Mouse (Mus musculus): ENCODE measurements around the gene Trpm2. TPM values are rescaled to one million over a fixed set of nuclear protein-coding genes. Genes with fewer than 3 reads are reported as not detected.
A peak's percentile ranks its signal among the peaks of the same experiment; 100 is the strongest.

The Trpm2 gene
- polyA plus RNA-seq, 1 experiment from 2014 or later: 0.20 TPM

GRCm38 (mm10) chr10:77974811-77975210 lies 4.4 kb upstream of the Trpm2 start:
- ATAC-seq (replicated peaks; ENCODE audit: low FRiP score, low read depth) (no peak), DNase-seq (ENCODE audit: low spot score) (no peak)
- no peak overlapping the region for H3K4me2 ChIP-seq (ENCODE audit: low read length)
- H3K4me1 ChIP-seq (replicated peaks; ENCODE audit: insufficient read depth, low read length): 0 out of 2 replicates have a peak, but pooled peaks cover 3% of the 10 kb centered on the region
- no peak overlapping the region for H3K27ac ChIP-seq
- no peak overlapping the region for H3K9ac ChIP-seq (ENCODE audit: low read depth, low read length)
- no peaks in the 10 kb centered on the region for H3K9me3 ChIP-seq (replicated peaks; ENCODE audit: low read length)
- no peaks in the 10 kb centered on the region for H3K36me3 ChIP-seq (ENCODE audit: insufficient read depth, low read length)
- TF ChIP-seq CTCF (IDR thresholded peaks at IDR 0.05; ENCODE audit: low read depth): no peak
- H3K27me3 ChIP-seq (ENCODE audit: insufficient read depth, low read length): no peaks in the 10 kb centered on the region
- no peak overlapping the region for H3K4me3 ChIP-seq (replicated peaks; ENCODE audit: low read depth, low read length)
- 71% methylated on average over 5 of the region's 5 CpGs for WGBS

DNA sequence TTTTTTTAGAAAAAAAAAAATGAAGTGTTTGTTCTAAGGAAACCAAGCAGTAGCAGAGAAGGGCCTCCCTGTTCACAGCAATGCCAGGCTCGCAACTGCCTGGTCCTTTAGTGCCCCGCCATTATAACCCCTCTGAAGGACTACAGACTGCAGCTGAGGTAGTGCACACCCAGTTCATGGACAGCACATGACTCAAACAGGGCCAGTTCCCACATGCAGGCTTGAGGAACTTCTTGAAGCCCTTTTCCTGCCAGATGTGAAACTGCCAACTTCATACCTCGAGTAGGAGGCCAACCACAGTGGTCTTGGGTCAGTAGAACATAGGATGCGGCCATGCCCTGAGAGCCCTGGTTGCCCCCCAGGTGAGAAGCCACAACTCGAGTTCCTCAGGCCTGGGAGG lies 4.0 kb upstream of the Trpm2 start:
- DNase-seq (ENCODE audit: low spot score): no peak
- Histone ChIP-seq H3K4me2 (ENCODE audit: low read length) (no peak overlapping the region), H3K9me3 (replicated peaks; ENCODE audit: low read length) (no peaks in the 10 kb centered on the region), H3K27me3 (ENCODE audit: insufficient read depth, low read length) (0 out of 2 replicates have a peak, but pooled peaks cover 3% of the 10 kb centered on the region), H3K4me1 (replicated peaks; ENCODE audit: insufficient read depth, low read length) (0 out of 2 replicates have a peak, but pooled peaks cover 7% of the 10 kb centered on the region), H3K9ac (ENCODE audit: low read depth, low read length) (no peak overlapping the region), H3K4me3 (replicated peaks; ENCODE audit: low read depth, low read length) (no peak overlapping the region), H3K36me3 (ENCODE audit: insufficient read depth, low read length) (no peaks in the 10 kb centered on the region), H3K27ac (no peak overlapping the region)
- no peak for ATAC-seq (replicated peaks; ENCODE audit: low FRiP score, low read depth)
- WGBS: 65% methylated on average over 5 of the region's 5 CpGs
- TF ChIP-seq CTCF (IDR thresholded peaks at IDR 0.05; ENCODE audit: low read depth): no peak

DNA sequence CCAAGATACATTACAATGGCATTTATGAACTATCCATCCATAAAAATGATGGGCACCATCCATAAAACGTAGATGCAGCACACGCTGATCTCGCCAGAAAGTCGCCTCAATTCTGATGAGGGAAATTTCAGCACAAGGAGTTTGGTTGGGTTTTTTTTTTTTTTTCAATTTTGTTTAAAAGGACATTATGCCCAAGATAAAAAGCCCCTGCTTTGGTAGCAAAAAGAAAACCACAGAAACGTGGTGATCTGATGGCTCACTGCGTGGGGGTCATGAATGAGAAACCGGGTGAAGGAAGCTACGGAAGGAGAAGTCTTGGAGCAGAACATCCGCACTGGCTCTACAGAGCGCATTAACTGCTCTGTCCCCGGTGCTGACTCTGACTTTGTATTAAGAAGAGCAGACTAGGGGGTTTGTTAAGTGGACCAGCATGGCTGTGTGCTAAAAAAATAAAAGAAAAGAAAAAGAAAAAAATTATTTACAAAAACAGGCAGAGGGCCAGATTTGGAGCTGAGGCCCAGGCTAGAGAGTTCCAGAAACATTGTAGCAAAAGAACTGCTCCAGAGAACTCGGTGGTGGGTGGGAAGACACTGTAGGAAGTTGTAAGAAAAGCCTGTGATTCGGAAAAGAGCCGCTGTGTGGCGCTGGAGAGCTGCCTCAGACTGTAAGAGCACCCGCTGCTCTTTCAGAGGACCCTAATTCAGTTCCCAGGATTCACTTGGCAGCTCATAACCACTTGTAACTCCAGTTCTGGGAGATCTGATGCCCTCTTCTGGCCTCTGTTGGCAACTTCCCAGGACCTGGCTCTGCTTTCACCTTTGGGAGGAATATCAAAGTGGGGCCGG lies 1.6 kb upstream of the Trpm2 start:
- H3K4me2 ChIP-seq (ENCODE audit: low read length): no peak overlapping the region
- 0 out of 2 replicates have a peak, but pooled peaks cover 3% of the 10 kb centered on the region for H3K27me3 ChIP-seq (ENCODE audit: insufficient read depth, low read length)
- H3K9ac ChIP-seq (ENCODE audit: low read depth, low read length): no peak overlapping the region
- no peak overlapping the region for H3K27ac ChIP-seq
- H3K9me3 ChIP-seq (replicated peaks; ENCODE audit: low read length): no peaks in the 10 kb centered on the region
- no peak overlapping the region for H3K4me3 ChIP-seq (replicated peaks; ENCODE audit: low read depth, low read length)
- WGBS: 60% methylated on average over 17 of the region's 17 CpGs
- H3K36me3 ChIP-seq (ENCODE audit: insufficient read depth, low read length): no peaks in the 10 kb centered on the region
- peak; percentile 28 for DNase-seq (ENCODE audit: low spot score)
- H3K4me1 ChIP-seq (replicated peaks; ENCODE audit: insufficient read depth, low read length): 0 out of 2 replicates have a peak, but pooled peaks cover 4% of the 10 kb centered on the region
- peak; percentile 39 for TF ChIP-seq CTCF (IDR thresholded peaks at IDR 0.05; ENCODE audit: low read depth)
- ATAC-seq (replicated peaks; ENCODE audit: low FRiP score, low read depth): no peak

DNA sequence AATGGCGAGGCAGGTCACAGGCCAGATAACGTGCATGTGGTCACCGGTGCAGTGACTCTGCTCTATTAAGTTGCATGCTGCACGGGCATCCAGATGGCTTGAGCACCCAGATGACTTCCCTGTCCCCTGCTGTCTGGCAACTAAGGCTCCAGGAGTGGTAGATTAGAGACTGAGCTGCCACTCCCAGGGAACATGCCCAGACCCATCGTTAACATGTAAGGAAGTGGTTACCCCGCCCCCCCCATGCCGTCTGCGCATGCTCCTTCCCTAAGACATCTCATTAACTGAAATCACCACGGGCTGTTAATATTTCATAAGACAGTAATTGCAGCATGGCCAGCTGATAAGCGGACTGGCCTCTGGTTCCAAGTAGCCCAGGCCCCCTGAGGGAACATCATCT lies 828 bp upstream of the Trpm2 start:
- Histone ChIP-seq H3K27ac (no peak overlapping the region), H3K4me3 (replicated peaks; ENCODE audit: low read depth, low read length) (no peak overlapping the region), H3K9me3 (replicated peaks; ENCODE audit: low read length) (no peaks in the 10 kb centered on the region), H3K36me3 (ENCODE audit: insufficient read depth, low read length) (no peaks in the 10 kb centered on the region), H3K4me1 (replicated peaks; ENCODE audit: insufficient read depth, low read length) (0 out of 2 replicates have a peak, but pooled peaks cover 4% of the 10 kb centered on the region), H3K27me3 (ENCODE audit: insufficient read depth, low read length) (0 out of 2 replicates have a peak, but pooled peaks cover 3% of the 10 kb centered on the region), H3K4me2 (ENCODE audit: low read length) (no peak overlapping the region), H3K9ac (ENCODE audit: low read depth, low read length) (no peak overlapping the region)
- ATAC-seq (replicated peaks; ENCODE audit: low FRiP score, low read depth) (no peak), DNase-seq (ENCODE audit: low spot score) (no peak)
- TF ChIP-seq CTCF (IDR thresholded peaks at IDR 0.05; ENCODE audit: low read depth): no peak
- WGBS: 75% methylated on average over 10 of the region's 10 CpGs

- DNase-seq (ENCODE audit: low spot score) (no peak), ATAC-seq (replicated peaks; ENCODE audit: low FRiP score, low read depth) (no peak)
- 14% methylated on average over 8 of the region's 8 CpGs for WGBS
- H3K4me1 ChIP-seq (replicated peaks; ENCODE audit: insufficient read depth, low read length): 0 out of 2 replicates have a peak, but pooled peaks cover 4% of the 10 kb centered on the region
- H3K36me3 ChIP-seq (ENCODE audit: insufficient read depth, low read length): no peaks in the 10 kb centered on the region
- peak overlapping the region; percentile 50 for H3K4me2 ChIP-seq (ENCODE audit: low read length)
- H3K9ac ChIP-seq (ENCODE audit: low read depth, low read length): no peak overlapping the region
- H3K27me3 ChIP-seq (ENCODE audit: insufficient read depth, low read length): 0 out of 2 replicates have a peak, but pooled peaks cover 3% of the 10 kb centered on the region
- H3K4me3 ChIP-seq (replicated peaks; ENCODE audit: low read depth, low read length): no peak overlapping the region; the same call in 1 of the 2 replicates
- no peak for TF ChIP-seq CTCF (IDR thresholded peaks at IDR 0.05; ENCODE audit: low read depth)
- no peak overlapping the region for H3K27ac ChIP-seq
- H3K9me3 ChIP-seq (replicated peaks; ENCODE audit: low read length): no peaks in the 10 kb centered on the region
These were observed 414 bp downstream of the Trpm2 start for GRCm38 (mm10) chr10:77969973-77970325.

DNA sequence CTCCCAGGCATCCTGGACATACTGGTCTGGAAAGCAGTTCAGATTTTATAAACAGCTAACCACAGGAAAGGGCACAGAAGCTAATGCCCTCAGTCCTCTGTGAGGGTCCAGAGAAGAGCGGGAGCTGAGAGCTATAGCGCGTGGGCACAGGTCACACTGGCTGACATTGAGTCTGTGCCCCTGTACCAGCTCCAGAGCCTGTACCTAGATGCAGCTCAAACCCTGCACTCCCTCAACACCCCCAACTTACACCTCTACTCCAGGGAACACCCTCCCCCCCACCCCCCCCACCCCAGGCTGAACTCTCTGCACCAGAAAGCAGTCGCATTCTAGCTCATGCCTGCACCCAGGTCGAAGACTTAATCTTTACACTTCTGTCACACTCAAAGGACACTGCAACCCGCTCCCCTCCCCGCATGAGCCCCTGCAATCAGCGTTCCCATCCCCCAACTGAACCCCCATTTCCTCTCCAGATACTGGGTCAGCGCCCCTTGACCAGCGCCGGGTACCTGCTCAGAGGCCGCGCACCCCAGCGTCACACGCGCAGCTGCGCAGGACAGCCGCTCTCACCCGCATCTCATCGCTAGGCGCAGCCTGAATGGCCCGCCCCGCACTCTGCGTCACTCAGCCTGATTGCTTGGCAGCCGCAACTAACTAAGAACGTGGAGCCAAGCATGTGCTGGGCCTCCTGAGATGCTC lies 940 bp downstream of the Trpm2 start:
- ATAC-seq (replicated peaks; ENCODE audit: low FRiP score, low read depth): no peak; the same call in 1 of the 2 replicates
- 0 out of 2 replicates have a peak, but pooled peaks cover 3% of the 10 kb centered on the region for H3K27me3 ChIP-seq (ENCODE audit: insufficient read depth, low read length)
- no peaks in the 10 kb centered on the region for H3K36me3 ChIP-seq (ENCODE audit: insufficient read depth, low read length)
- TF ChIP-seq CTCF (IDR thresholded peaks at IDR 0.05; ENCODE audit: low read depth): no peak
- H3K4me2 ChIP-seq (ENCODE audit: low read length): peak overlapping the region; percentile 50
- H3K9ac ChIP-seq (ENCODE audit: low read depth, low read length): peak overlapping the region; percentile 35; the same call in 1 of the 2 replicates
- WGBS: 5% methylated on average over 26 of the region's 26 CpGs
- H3K4me3 ChIP-seq (replicated peaks; ENCODE audit: low read depth, low read length): peak overlapping the region; percentile 20; the same call in 1 of the 2 replicates
- peak; percentile 41 for DNase-seq (ENCODE audit: low spot score)
- no peaks in the 10 kb centered on the region for H3K9me3 ChIP-seq (replicated peaks; ENCODE audit: low read length)
- no peak overlapping the region for H3K27ac ChIP-seq
- H3K4me1 ChIP-seq (replicated peaks; ENCODE audit: insufficient read depth, low read length): 0 out of 2 replicates have a peak, but pooled peaks cover 4% of the 10 kb centered on the region
